Mouse (Mus musculus) testis, adult 2 months (tissue): ENCODE data around the gene Glp2r.

Experiments used
- CTCF ChIP-seq: fragments of 200-500 bp; IDR thresholded peaks from 2 replicates; pipeline ENCODE4 v1.5.1; 2012; ENCODE audit warnings: low read depth, mild to moderate bottlenecking, inconsistent platforms, low read length, moderate library complexity; ENCODE audit not compliant: control insufficient read depth, insufficient read depth, insufficient replicate concordance
- POLR2A ChIP-seq: fragments of 200-500 bp; IDR thresholded peaks from 2 replicates; pipeline ENCODE4 v1.6.1; 2012; ENCODE audit warnings: low read depth, mild to moderate bottlenecking, inconsistent platforms, low read length, moderate library complexity; ENCODE audit not compliant: control insufficient read depth

DNA sequence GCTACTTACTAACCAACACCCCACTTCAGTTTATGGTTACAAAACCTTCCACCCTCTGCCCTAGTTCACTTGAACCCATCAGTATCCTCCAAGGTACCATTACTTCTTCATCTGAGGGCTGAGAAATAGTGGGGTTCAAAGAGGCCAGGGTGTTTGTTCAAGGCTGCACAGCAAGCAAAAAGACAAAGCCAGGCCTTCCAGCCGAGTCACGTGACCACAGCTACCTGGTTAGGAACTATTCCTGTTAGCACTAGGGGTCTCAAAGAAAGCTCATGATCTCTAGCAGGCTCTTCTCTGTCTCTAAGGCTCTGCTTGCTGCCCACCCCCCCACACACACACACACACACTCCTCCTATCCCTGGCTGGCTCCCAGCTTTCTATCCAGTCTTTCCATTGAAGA is 738 bp upstream of the Glp2r start:
- TF ChIP-seq POLR2A (no peak), CTCF (no peak)
